ENCODE assay signal across 9 mouse cellular contexts in genomic region chr6:40471720-40472010, GRCm38 (mm10). TPM values are rescaled to one million over a fixed set of nuclear protein-coding genes. Genes with fewer than 3 reads are reported as not detected.
DNase-seq lines count a peak whose midpoint lies in the region; ATAC-seq and TF ChIP-seq lines count a peak whose summit lies in the region.
"Had no signal": no experiment of that assay in that cellular context is flagged by ENCODE, and none has a peak within 500 bp of the region (broad histone marks: within the 10 kb centered on the region; RNA-seq: fewer than 3 reads in every experiment).

No protein-coding gene starts in this region.

- no peak for TF ChIP-seq CTCF in E14TG2a.4 (conservative IDR thresholded peaks at IDR 0.05; ENCODE audit: low read length)

- H3K9me3 ChIP-seq in heart, embryonic 12.5 days (replicated peaks), result no peaks in the 10 kb centered on the region
- no peaks in the 10 kb centered on the region for H3K9me3 ChIP-seq in E14TG2a.4 (ENCODE audit: low read length)
- no peaks in the 10 kb centered on the region for H3K9me3 ChIP-seq in forebrain, embryonic 13.5 days (replicated peaks)
- no peaks in the 10 kb centered on the region for H3K9me3 ChIP-seq in liver, embryonic 15.5 days (replicated peaks)

- H3K4me1 ChIP-seq in heart, embryonic 12.5 days (replicated peaks), result peaks cover 4% of the 10 kb centered on the region
- peaks cover 20% of the 10 kb centered on the region for H3K4me1 ChIP-seq in E14TG2a.4 (replicated peaks; ENCODE audit: low read depth, low read length)
- H3K4me1 ChIP-seq in forebrain, embryonic 13.5 days, result peaks cover 17% of the 10 kb centered on the region
- peaks cover 15% of the 10 kb centered on the region for H3K4me1 ChIP-seq in liver, embryonic 15.5 days (replicated peaks)

- H3K36me3 ChIP-seq in heart, embryonic 12.5 days, result peaks cover 30% of the 10 kb centered on the region
- H3K36me3 ChIP-seq in E14TG2a.4 (ENCODE audit: insufficient read depth, low read length), result peaks cover 38% of the 10 kb centered on the region
- peaks cover 31% of the 10 kb centered on the region for H3K36me3 ChIP-seq in forebrain, embryonic 13.5 days (ENCODE audit: poor library complexity, severe bottlenecking)
- H3K36me3 ChIP-seq in liver, embryonic 15.5 days (replicated peaks), result peaks cover 25% of the 10 kb centered on the region

- H3K27ac ChIP-seq in heart, embryonic 12.5 days (ENCODE audit: poor library complexity, severe bottlenecking), result peak overlapping the region; percentile 93
- peak overlapping the region; percentile 94 for H3K27ac ChIP-seq in forebrain, embryonic 13.5 days
- peak overlapping the region; percentile 85 for H3K27ac ChIP-seq in liver, embryonic 15.5 days (replicated peaks)

- intact Hi-C loops in left cerebral cortex, postnatal 10 days (cut with DNase I), result loop anchor here (2.0 kb wide), 2 partner anchors 37 to 147 kb away; partner anchors contain the start of gene Agk

- H3K4me2 ChIP-seq in heart, embryonic 12.5 days, result peak overlapping the region; percentile 80
- peak overlapping the region; percentile 65 for H3K4me2 ChIP-seq in forebrain, embryonic 13.5 days
- H3K4me2 ChIP-seq in liver, embryonic 15.5 days, result peak overlapping the region; percentile 78

- DNase-seq in heart, adult 8-10 months (ENCODE audit: low spot score), result no peak
- DNase-seq in urinary bladder, postnatal 36 days (ENCODE audit: low spot score in 2 of 2), result no peak
- DNase-seq in thymus, adult 18-20 months, result no peak
- DNase-seq in left cerebral cortex, postnatal 10 days (ENCODE audit: extremely low spot score in 1 of 2, low spot score in 2 of 2), result no peak

- H3K9ac ChIP-seq in heart, embryonic 12.5 days, result peak overlapping the region; percentile 84
- peak overlapping the region; percentile 87 for H3K9ac ChIP-seq in forebrain, embryonic 13.5 days
- peak overlapping the region; percentile 78 for H3K9ac ChIP-seq in liver, embryonic 15.5 days

- no peak for ATAC-seq in heart, embryonic 12.5 days (ENCODE audit: insufficient number of reproducible peaks, low FRiP score)
- ATAC-seq in forebrain, embryonic 13.5 days, result no peak
- ATAC-seq in liver, embryonic 15.5 days (ENCODE audit: insufficient read depth), result no peak

- H3K27me3 ChIP-seq in heart, embryonic 12.5 days (replicated peaks), result no peaks in the 10 kb centered on the region
- no peaks in the 10 kb centered on the region for H3K27me3 ChIP-seq in E14TG2a.4 (ENCODE audit: insufficient read depth, low read length)
- H3K27me3 ChIP-seq in forebrain, embryonic 13.5 days, result no peaks in the 10 kb centered on the region
- no peaks in the 10 kb centered on the region for H3K27me3 ChIP-seq in liver, embryonic 15.5 days

- under 1% methylated on average over 7 of the region's 7 CpGs for WGBS in heart, embryonic 12.5 days
- WGBS in forebrain, embryonic 13.5 days, result under 1% methylated on average over 7 of the region's 7 CpGs
- 1% methylated on average over 7 of the region's 7 CpGs for WGBS in liver, embryonic 15.5 days (ENCODE audit: insufficient replicate concordance)

- H3K4me3 ChIP-seq in heart, embryonic 12.5 days, result peak overlapping the region; percentile 70
- H3K4me3 ChIP-seq in E14TG2a.4 (replicated peaks; ENCODE audit: low read length), result peak overlapping the region; percentile 93
- H3K4me3 ChIP-seq in forebrain, embryonic 13.5 days, result peak overlapping the region; percentile 73
- H3K4me3 ChIP-seq in liver, embryonic 15.5 days (replicated peaks), result peak overlapping the region; percentile 80

RNA-seq across cellular contexts. Expression of gene Ssbp1, which starts 0.5 kb away (rescaled TPM):
- 106 and 110 TPM in 2 replicates for polyA plus RNA-seq in heart, embryonic 12.5 days (2016; fragmentation: Nextera tagmentation; extraction: Ambion mirVana)
- 10 to 100 TPM; 29.8 to 43.8 (median 33.9) TPM for total RNA-seq in heart, adult 8-10 months (2022)
- 184 and 193 TPM in 2 replicates for polyA plus RNA-seq in forebrain, embryonic 13.5 days (2015; fragmentation: Nextera tagmentation; extraction: Ambion mirVana)
- 45.7 and 53.0 TPM in 2 replicates for polyA plus RNA-seq in liver, embryonic 15.5 days (2015; fragmentation: Nextera tagmentation; extraction: Ambion mirVana)
- total RNA-seq in left cerebral cortex, postnatal 10 days (2021), result 10 to 100 TPM; 28.0 to 32.6 TPM

RNA-seq across cellular contexts. Expression of gene Tas2r137, which starts 19.4 kb away (rescaled TPM):
- not detected in 2 replicates for polyA plus RNA-seq in heart, embryonic 12.5 days (2016; fragmentation: Nextera tagmentation; extraction: Ambion mirVana)
- under 1 TPM in 3 of 4 experiments, not detected in 1; 0.25 to 0.28 (median 0.26) TPM for total RNA-seq in heart, adult 8-10 months (2022)
- polyA plus RNA-seq in forebrain, embryonic 13.5 days (2015; fragmentation: Nextera tagmentation; extraction: Ambion mirVana), result 0.21 TPM in 1 of 2 replicates, not detected in the other
- not detected in 2 replicates for polyA plus RNA-seq in liver, embryonic 15.5 days (2015; fragmentation: Nextera tagmentation; extraction: Ambion mirVana)
- not detected for total RNA-seq in left cerebral cortex, postnatal 10 days (2021)

RNA-seq across cellular contexts. Expression of gene Tas2r108, which starts 21.7 kb away (rescaled TPM):
- not detected in 2 replicates for polyA plus RNA-seq in heart, embryonic 12.5 days (2016; fragmentation: Nextera tagmentation; extraction: Ambion mirVana)
- not detected for total RNA-seq in heart, adult 8-10 months (2022)
- 0.22 TPM in 1 of 2 replicates, not detected in the other for polyA plus RNA-seq in forebrain, embryonic 13.5 days (2015; fragmentation: Nextera tagmentation; extraction: Ambion mirVana)
- polyA plus RNA-seq in liver, embryonic 15.5 days (2015; fragmentation: Nextera tagmentation; extraction: Ambion mirVana), result not detected in 2 replicates
- total RNA-seq in left cerebral cortex, postnatal 10 days (2021), result not detected
- total RNA-seq: neutrophil, adult 5-6 weeks had no signal

RNA-seq across cellular contexts. Expression of gene Wee2, which starts 32.8 kb away (rescaled TPM):
- polyA plus RNA-seq in heart, embryonic 12.5 days (2016; fragmentation: Nextera tagmentation; extraction: Ambion mirVana), result not detected in 2 replicates
- not detected for total RNA-seq in heart, adult 8-10 months (2022)
- 0.08 and 0.10 TPM in 2 replicates for polyA plus RNA-seq in forebrain, embryonic 13.5 days (2015; fragmentation: Nextera tagmentation; extraction: Ambion mirVana)
- polyA plus RNA-seq in liver, embryonic 15.5 days (2015; fragmentation: Nextera tagmentation; extraction: Ambion mirVana), result not detected in 2 replicates
- under 1 TPM in 1 of 2 experiments, not detected in 1; 0.22 TPM for total RNA-seq in left cerebral cortex, postnatal 10 days (2021)
- total RNA-seq: neutrophil, adult 5-6 weeks had no signal

RNA-seq across cellular contexts. Expression of gene E330009J07Rik, which starts 35.7 kb away (rescaled TPM):
- 5.0 and 5.5 TPM in 2 replicates for polyA plus RNA-seq in heart, embryonic 12.5 days (2016; fragmentation: Nextera tagmentation; extraction: Ambion mirVana)
- total RNA-seq in heart, adult 8-10 months (2022), result 1 to 10 TPM; 3.7 to 6.1 (median 5.0) TPM
- 32.1 and 39.5 TPM in 2 replicates for polyA plus RNA-seq in forebrain, embryonic 13.5 days (2015; fragmentation: Nextera tagmentation; extraction: Ambion mirVana)
- 1.7 and 2.2 TPM in 2 replicates for polyA plus RNA-seq in liver, embryonic 15.5 days (2015; fragmentation: Nextera tagmentation; extraction: Ambion mirVana)
- total RNA-seq in left cerebral cortex, postnatal 10 days (2021), result 10 to 100 TPM; 32.4 to 32.9 TPM
